Mouse (Mus musculus) cerebellum, adult 2 months (tissue): ENCODE measurements at regions not wholly inside any gene's neighbourhood (a gene's known extent, or its start where the extent isn't known, plus 50 kb on each side); places are given as distances from the start of the nearest gene placed in this dataset.

Source experiments
- DNase-seq, 2 experiments: peaks; one replicate each; pipeline ENCODE4 v3.0.0; 2021
- H3K27ac ChIP-seq: fragments of 200-500 bp; 2 replicates; pipeline ENCODE4 v1.5.1; 2012; ENCODE audit warnings: low read length, control low read depth, inconsistent platforms; ENCODE audit not compliant: insufficient read depth
- H3K27me3 ChIP-seq: fragments of 200-500 bp; 2 replicates; pipeline ENCODE4 v1.6.1; 2012; ENCODE audit warnings: inconsistent platforms, mild to moderate bottlenecking, low read length, moderate library complexity; ENCODE audit not compliant: control insufficient read depth, insufficient read depth
- H3K4me1 ChIP-seq: fragments of 200-500 bp; 2 replicates; pipeline ENCODE4 v1.6.1; 2011; ENCODE audit warnings: low read length; ENCODE audit not compliant: control insufficient read depth, insufficient read depth
- H3K4me3 ChIP-seq: fragments of 200-500 bp; replicated peaks from 2 replicates; pipeline ENCODE3; 2011; ENCODE audit warnings: mild to moderate bottlenecking, low read depth, low read length, control low read depth; ENCODE audit not compliant: insufficient read depth
- CTCF ChIP-seq: fragments of 200-500 bp; IDR thresholded peaks from 2 replicates; pipeline ENCODE4 v1.5.1; 2011; ENCODE audit warnings: low read depth, mild to moderate bottlenecking, control low read depth, low read length, moderate library complexity, borderline replicate concordance; ENCODE audit not compliant: insufficient read depth
- POLR2A ChIP-seq: fragments of 200-500 bp; IDR thresholded peaks from 2 replicates; pipeline ENCODE4 v1.6.1; 2011; ENCODE audit warnings: low read length, control low read depth, borderline replicate concordance; ENCODE audit not compliant: insufficient read depth
- WGBS: fragments of 180-500 bp; shearing (Covaris S2); methylation state at CpG from one replicate; pipeline ENCODE4 v1.1.7; 2018; 5-methylcytosine and 5-hydroxymethylcytosine counted together

DNA sequence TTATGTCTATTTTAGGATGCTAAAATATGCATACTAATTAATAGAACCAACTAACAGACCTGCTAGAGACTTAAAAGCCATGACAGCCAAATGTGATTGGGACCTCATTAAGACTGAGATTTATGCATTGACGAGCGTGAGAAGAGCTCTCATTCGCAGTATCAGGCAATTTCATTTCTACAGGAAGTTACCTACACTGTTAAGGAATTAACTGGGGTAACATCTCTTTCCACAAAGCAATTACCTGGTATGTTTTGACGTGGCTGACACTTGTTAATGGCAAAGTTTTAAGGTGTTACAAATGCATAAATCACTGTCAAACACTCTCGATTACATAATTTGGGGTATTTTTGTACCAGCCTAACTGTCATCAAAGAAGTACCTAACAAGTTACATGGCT is 324.7 kb upstream of the Gpc5 start:
- H3K27me3 ChIP-seq = no peaks in the 10 kb centered on the region
- H3K4me1 ChIP-seq = no peaks in the 10 kb centered on the region
- no peak for DNase-seq
- no peak for TF ChIP-seq CTCF
- TF ChIP-seq POLR2A = no peak
- H3K27ac ChIP-seq = no peak overlapping the region
- no peak overlapping the region for H3K4me3 ChIP-seq
- 82% methylated on average over 5 of the region's 5 CpGs for WGBS

GRCm38 (mm10) chr14:114776723-114777122 is 315.3 kb upstream of the Gpc5 start:
- TF ChIP-seq CTCF (no peak), POLR2A (no peak)
- WGBS = 75% methylated on average over 2 of the region's 2 CpGs

DNA sequence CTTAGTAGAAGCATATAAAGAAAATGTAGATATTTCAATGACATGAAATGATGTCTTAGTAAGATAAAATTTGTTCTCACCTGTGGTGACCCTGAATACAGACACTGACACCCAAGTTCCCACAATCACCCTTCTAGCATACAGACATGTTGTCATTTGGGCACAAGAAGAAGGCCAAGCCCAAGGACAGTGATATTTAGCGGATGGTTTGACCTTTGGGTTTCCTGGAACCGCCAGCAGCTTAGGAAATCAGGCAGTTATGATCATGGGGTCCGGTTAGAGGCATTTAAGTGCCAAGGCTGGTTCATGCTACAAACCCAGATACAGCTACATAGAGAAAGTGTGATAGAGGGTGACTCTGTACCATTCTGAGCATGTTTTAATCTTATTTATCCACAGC is 310.2 kb upstream of the Gpc5 start:
- TF ChIP-seq POLR2A (no peak), CTCF (no peak)
- no peak overlapping the region for H3K27ac ChIP-seq
- no peaks in the 10 kb centered on the region for H3K4me1 ChIP-seq
- H3K4me3 ChIP-seq = no peak overlapping the region
- H3K27me3 ChIP-seq = no peaks in the 10 kb centered on the region
- no peak for DNase-seq
- WGBS = 94% methylated on average over 3 of the region's 3 CpGs

More at GRCm38 (mm10) chr14:114776723-114777122, 315.3 kb upstream of the Gpc5 start:
- H3K27me3 ChIP-seq = no peaks in the 10 kb centered on the region
- no peak for DNase-seq
- H3K4me3 ChIP-seq = no peak overlapping the region
- H3K27ac ChIP-seq = no peak overlapping the region
- no peaks in the 10 kb centered on the region for H3K4me1 ChIP-seq

DNA sequence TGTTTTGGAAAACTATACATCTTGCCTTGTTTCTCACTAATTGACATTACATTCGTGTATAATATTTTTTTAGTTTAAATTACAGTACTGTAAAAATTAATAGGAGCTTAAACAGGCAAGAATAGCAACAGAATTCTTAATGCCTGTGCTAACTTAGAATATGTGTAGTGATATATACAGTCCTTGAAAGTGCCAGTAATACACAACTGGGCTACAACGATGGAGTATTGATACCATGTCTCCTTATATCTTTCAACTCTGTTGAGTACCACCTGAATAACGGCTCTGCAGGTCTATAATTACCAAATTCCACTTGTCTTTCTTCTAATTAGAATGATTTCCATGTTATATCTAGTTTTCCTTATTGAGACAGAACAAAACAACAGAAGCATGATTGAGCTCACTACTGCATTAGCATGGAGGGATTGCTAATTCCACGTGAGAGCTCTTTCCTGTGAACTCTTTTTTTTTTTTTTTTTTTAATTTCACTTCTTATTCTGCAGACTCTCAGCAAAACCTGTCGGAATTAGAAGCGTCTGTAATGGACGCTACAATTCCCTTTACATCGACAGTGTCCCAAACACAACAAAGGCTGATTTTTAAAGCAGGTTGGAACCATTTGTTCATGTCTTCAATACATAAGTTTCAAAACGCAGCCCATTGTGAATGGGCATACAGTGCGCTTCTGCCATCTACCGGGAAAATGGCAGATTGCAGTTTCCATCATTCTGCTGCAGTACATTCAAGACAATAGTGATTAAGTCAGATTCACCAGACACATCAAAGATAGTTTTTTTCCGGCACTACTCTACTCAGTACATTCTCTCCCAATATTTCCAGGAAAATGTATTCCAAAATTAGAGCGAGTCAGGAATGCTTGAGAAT is 300.8 kb upstream of the Gpc5 start:
- Histone ChIP-seq H3K4me1 (no peaks in the 10 kb centered on the region), H3K4me3 (no peak overlapping the region), H3K27me3 (no peaks in the 10 kb centered on the region), H3K27ac (no peak overlapping the region)
- WGBS = 22% methylated on average over 13 of the region's 13 CpGs
- peak; percentile 32 to 59 for DNase-seq
- TF ChIP-seq CTCF (peak; percentile 78), POLR2A (no peak)

DNA sequence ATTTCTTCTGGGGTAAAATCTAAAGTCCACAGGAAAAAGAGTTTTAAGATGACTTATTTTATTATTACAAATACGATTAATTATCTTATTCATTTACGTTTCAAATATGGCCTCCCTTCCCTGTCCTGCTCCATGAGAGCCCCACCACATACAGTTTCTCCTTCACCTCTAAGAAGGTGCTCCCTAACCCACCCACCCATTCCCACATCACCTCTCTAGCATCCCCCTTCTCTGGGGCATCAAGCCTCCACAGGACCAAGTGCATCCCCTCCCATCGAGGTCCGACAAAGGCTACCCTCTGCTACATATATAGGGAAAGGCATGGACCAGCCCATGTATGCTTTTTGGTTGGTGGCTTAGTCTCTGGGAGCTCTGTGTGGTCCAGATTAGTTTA is 300.2 kb upstream of the Gpc5 start:
- no peak for DNase-seq
- TF ChIP-seq POLR2A (no peak), CTCF (no peak)
- no peaks in the 10 kb centered on the region for H3K4me1 ChIP-seq
- 61% methylated on average over 4 of the region's 4 CpGs for WGBS
- H3K27ac ChIP-seq = no peak overlapping the region
- H3K27me3 ChIP-seq = no peaks in the 10 kb centered on the region
- H3K4me3 ChIP-seq = no peak overlapping the region

- Histone ChIP-seq H3K27ac (no peak overlapping the region), H3K27me3 (no peaks in the 10 kb centered on the region), H3K4me3 (no peak overlapping the region), H3K4me1 (no peaks in the 10 kb centered on the region)
- TF ChIP-seq CTCF (no peak), POLR2A (no peak)
- WGBS = 77% methylated on average over 11 of the region's 11 CpGs
- DNase-seq = no peak
Observed at GRCm38 (mm10) chr14:114804643-114805042, 287.4 kb upstream of the Gpc5 start.

DNA sequence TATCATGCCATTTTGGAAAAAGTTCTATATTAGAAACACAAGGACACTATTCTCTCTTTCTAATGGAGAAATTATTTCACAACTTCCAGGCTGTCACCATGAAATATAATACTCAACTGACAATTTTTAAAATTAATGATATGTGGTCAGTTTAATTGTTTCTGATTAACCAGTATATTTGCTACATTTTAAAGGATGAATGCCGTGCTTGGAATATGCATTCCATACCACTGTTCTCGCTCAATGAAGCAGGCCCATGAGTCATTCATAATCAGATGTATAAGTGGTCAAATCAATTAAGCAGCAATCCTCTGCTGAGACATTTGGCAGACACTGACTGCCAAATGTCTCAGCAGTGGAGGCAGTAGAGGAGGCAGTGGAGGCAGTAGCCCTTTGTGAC is 283.4 kb upstream of the Gpc5 start:
- Histone ChIP-seq H3K27me3 (no peaks in the 10 kb centered on the region), H3K27ac (no peak overlapping the region), H3K4me3 (no peak overlapping the region), H3K4me1 (no peaks in the 10 kb centered on the region)
- 17% methylated on average over 2 of the region's 2 CpGs for WGBS
- no peak for DNase-seq
- TF ChIP-seq POLR2A (no peak), CTCF (no peak)

DNA sequence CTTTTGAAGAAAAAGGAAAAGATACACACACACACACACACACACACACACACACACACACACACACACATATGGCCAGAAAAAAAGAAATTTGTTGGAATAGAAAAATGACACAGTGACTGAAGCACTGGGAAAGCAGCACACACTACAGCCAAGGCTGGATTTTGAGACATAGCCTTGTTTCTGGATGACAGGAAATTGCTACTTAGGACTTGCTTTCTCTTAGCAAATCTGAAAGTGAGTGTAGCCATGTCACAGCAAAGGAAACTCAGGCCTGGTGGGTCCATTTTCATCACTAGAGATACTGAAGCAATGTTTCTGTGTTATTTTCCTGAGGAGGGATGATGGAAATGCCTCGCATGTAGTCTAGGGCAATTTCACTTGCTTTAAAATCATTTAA is 271.3 kb upstream of the Gpc5 start:
- Histone ChIP-seq H3K27ac (no peak overlapping the region), H3K27me3 (no peaks in the 10 kb centered on the region), H3K4me3 (no peak overlapping the region), H3K4me1 (no peaks in the 10 kb centered on the region)
- TF ChIP-seq POLR2A (no peak), CTCF (no peak)
- 52% methylated on average over 1 of the region's 1 CpGs for WGBS
- DNase-seq = no peak
